Mouse (Mus musculus) ES-E14 (cell line): ENCODE results near the gene Ctnna3.

ENCODE experiments used
- HCFC1 ChIP-seq: IDR thresholded peaks from 2 replicates; pipeline ENCODE4 v1.6.1; 2012; ENCODE audit warnings: low read length, inconsistent platforms, borderline replicate concordance; ENCODE audit not compliant: insufficient read depth
- MAFK ChIP-seq: IDR thresholded peaks from 2 replicates; pipeline ENCODE4 v1.6.1; 2014; ENCODE audit warnings: mild to moderate bottlenecking, low read depth, low read length, inconsistent platforms; ENCODE audit not compliant: insufficient read depth
- ZC3H11A ChIP-seq: IDR thresholded peaks from 2 replicates; pipeline ENCODE4 v1.6.1; 2012; ENCODE audit warnings: low read depth, mild to moderate bottlenecking, inconsistent platforms, low read length, borderline replicate concordance

DNA sequence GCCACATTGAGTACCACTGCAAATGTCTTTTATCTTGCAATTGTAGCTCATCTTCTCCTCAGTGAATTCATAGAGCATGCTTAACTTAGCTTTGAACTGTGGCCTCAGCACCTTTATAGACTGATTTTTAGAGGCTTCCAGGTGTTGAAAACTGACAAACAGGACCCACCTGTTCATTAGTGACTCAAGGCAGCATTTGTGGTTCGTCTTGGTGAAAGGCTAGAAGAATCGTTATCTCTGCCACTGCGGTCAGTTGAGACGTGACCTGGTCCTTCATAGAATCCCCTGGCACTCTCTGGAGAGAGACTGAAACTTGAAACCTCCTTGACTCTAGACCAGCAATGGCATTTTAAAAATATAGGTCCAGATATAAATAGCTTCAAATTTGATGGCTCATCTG is 96.1 kb downstream of the Ctnna3 start:
- no peak for TF ChIP-seq HCFC1
- no peak for TF ChIP-seq ZC3H11A
- TF ChIP-seq MAFK = no peak
